In the genomic region with DNA sequence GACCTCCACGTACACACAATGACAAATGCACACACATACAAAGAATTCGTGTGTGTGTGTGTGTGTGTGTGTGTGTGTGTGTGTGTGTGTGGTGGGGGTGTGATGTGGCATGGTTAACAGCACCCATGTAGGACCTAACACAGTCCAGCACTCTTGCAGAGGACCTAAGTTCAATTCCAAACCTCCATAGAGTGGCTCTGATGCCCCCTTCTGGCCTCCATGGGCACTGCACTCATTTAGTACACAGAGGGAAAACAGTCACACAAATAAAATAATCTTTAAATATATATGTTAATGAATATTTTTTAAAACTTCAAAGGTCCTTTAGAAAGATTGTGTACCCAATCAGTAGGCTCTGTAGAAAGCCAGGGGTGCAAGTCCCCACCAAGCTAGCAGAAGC, we compare ENCODE assay signal across 9 mouse cellular contexts. TPM values are rescaled to one million over a fixed set of nuclear protein-coding genes. Genes with fewer than 3 reads are reported as not detected.
DNase-seq lines count a peak whose midpoint lies in the region; ATAC-seq and TF ChIP-seq lines count a peak whose summit lies in the region.
"Had no signal": no experiment of that assay in that cellular context is flagged by ENCODE, and none has a peak within 500 bp of the region (broad histone marks: within the 10 kb centered on the region; RNA-seq: fewer than 3 reads in every experiment).

No protein-coding gene starts in this region.

- no peaks in the 10 kb centered on the region for H3K9me3 ChIP-seq in heart, postnatal 0 days (replicated peaks; ENCODE audit: control insufficient read depth, low read length)

- WGBS in heart, postnatal 0 days, result 74% methylated on average over 2 of the region's 2 CpGs

- H3K27ac ChIP-seq in heart, postnatal 0 days (ENCODE audit: low read depth), result no peak overlapping the region

- H3K27me3 ChIP-seq in heart, postnatal 0 days (ENCODE audit: control insufficient read depth, insufficient read depth, low read length), result peaks cover 13% of the 10 kb centered on the region

- no peak for ATAC-seq in heart, postnatal 0 days (ENCODE audit: insufficient read depth, low read depth)
- peak; percentile 80 for ATAC-seq in megakaryocyte progenitor cell, adult 5-6 weeks (replicated peaks; ENCODE audit: poor library complexity)

- H3K36me3 ChIP-seq in heart, postnatal 0 days (replicated peaks; ENCODE audit: control insufficient read depth, insufficient read depth, low read length), result no peaks in the 10 kb centered on the region

- peaks cover under 1% of the 10 kb centered on the region; the same call in 1 of the 2 replicates for H3K4me1 ChIP-seq in heart, postnatal 0 days (ENCODE audit: control insufficient read depth, insufficient read depth)

- no peak for DNase-seq in heart, postnatal 0 days (ENCODE audit: low spot score)
- no peak for DNase-seq in heart, adult 9 months (ENCODE audit: low spot score in 2 of 2)
- DNase-seq in right cerebral cortex, postnatal 14 days, result peak; percentile 42
- DNase-seq in right cerebral cortex, postnatal 25 days, result no peak
- DNase-seq in c-Kit-negative CD71-positive TER-119-positive erythroid progenitor cells, embryonic 14.5 days (ENCODE audit: low read depth, low spot score), result peak; percentile 56
- no peak for DNase-seq in gastrocnemius, postnatal 4 days (ENCODE audit: low spot score in 2 of 2)
- no peak for DNase-seq in layer of hippocampus, adult 11-12 months (ENCODE audit: low spot score)

- H3K9ac ChIP-seq in heart, postnatal 0 days (replicated peaks; ENCODE audit: low read depth, low read length), result no peak overlapping the region

- H3K4me3 ChIP-seq in heart, postnatal 0 days (ENCODE audit: low read depth, low read length), result no peak overlapping the region
- H3K4me3 ChIP-seq: myocyte had no signal

- H3K4me2 ChIP-seq in heart, postnatal 0 days (ENCODE audit: low read depth, low read length), result no peak overlapping the region

- no peak for TF ChIP-seq EP300 in heart, postnatal 0 days (IDR thresholded peaks at IDR 0.05; ENCODE audit: low read depth)

- peak; percentile 60 for TF ChIP-seq CTCF in heart, postnatal 0 days (IDR thresholded peaks at IDR 0.05; ENCODE audit: low read depth)

RNA-seq across cellular contexts. Expression of a gene that starts 5.7 kb away (rescaled TPM):
- 4.0 and 4.3 TPM in 2 replicates for total RNA-seq in heart, postnatal 0 days (2014; rRNA removed; ENCODE audit: low replicate concordance)
- 0.85 and 1.3 TPM in 2 replicates for polyA plus RNA-seq in heart, postnatal 0 days (2015; fragmentation: Nextera tagmentation; extraction: Ambion mirVana)
- total RNA-seq in megakaryocyte progenitor cell, adult 5-6 weeks (2015), result not detected in 2 replicates
- total RNA-seq in megakaryocyte progenitor cell, adult 5-6 weeks (2017), result not detected in 2 replicates
- total RNA-seq in gastrocnemius, postnatal 4 days (2021), result 1 to 10 TPM; 6.9 to 7.5 TPM

RNA-seq across cellular contexts. Expression of a gene that starts 37.6 kb away (rescaled TPM):
- 12.5 and 14.8 TPM in 2 replicates for total RNA-seq in heart, postnatal 0 days (2014; rRNA removed; ENCODE audit: low replicate concordance)
- polyA plus RNA-seq in heart, postnatal 0 days (2015; fragmentation: Nextera tagmentation; extraction: Ambion mirVana), result 8.9 and 9.5 TPM in 2 replicates
- total RNA-seq in megakaryocyte progenitor cell, adult 5-6 weeks (2015), result 18.3 and 20.9 TPM in 2 replicates
- 31.1 and 67.8 TPM in 2 replicates for total RNA-seq in megakaryocyte progenitor cell, adult 5-6 weeks (2017)
- 10 to 100 TPM in 1 of 2 experiments, 1 to 10 TPM in 1; 7.0 to 10.2 TPM for total RNA-seq in gastrocnemius, postnatal 4 days (2021)

RNA-seq across cellular contexts. Expression of a gene that starts 57.9 kb away (rescaled TPM):
- total RNA-seq in heart, postnatal 0 days (2014; rRNA removed; ENCODE audit: low replicate concordance), result 153 and 223 TPM in 2 replicates
- polyA plus RNA-seq in heart, postnatal 0 days (2015; fragmentation: Nextera tagmentation; extraction: Ambion mirVana), result 360 and 361 TPM in 2 replicates
- 349 and 403 TPM in 2 replicates for total RNA-seq in megakaryocyte progenitor cell, adult 5-6 weeks (2015)
- 221 and 322 TPM in 2 replicates for total RNA-seq in megakaryocyte progenitor cell, adult 5-6 weeks (2017)
- total RNA-seq in gastrocnemius, postnatal 4 days (2021), result 100 to 1,000 TPM; 157 to 160 TPM

Comparison
In these comparisons a context has a peak if more than half of its experiments do, and no peak if none do; other contexts are left out.
1. DNase-seq: peak in right cerebral cortex, postnatal 14 days (single experiment) and c-Kit-negative CD71-positive TER-119-positive erythroid progenitor cells, embryonic 14.5 days (single experiment); none in heart, postnatal 0 days (single experiment), heart, adult 9 months (0 of 2), right cerebral cortex, postnatal 25 days (single experiment), gastrocnemius, postnatal 4 days (0 of 2) and layer of hippocampus, adult 11-12 months (single experiment).